Mouse (Mus musculus): ENCODE data around the gene Stard5. TPM values are rescaled to one million over a fixed set of nuclear protein-coding genes. Genes with fewer than 3 reads are reported as not detected.
A peak's percentile ranks its signal among the peaks of the same experiment; 100 is the strongest.

Stard5 gene
- 14.5 and 16.4 TPM in 2 replicates for total RNA-seq (2015)
- 15.0 and 17.3 TPM in 2 replicates for total RNA-seq (2017)

DNA sequence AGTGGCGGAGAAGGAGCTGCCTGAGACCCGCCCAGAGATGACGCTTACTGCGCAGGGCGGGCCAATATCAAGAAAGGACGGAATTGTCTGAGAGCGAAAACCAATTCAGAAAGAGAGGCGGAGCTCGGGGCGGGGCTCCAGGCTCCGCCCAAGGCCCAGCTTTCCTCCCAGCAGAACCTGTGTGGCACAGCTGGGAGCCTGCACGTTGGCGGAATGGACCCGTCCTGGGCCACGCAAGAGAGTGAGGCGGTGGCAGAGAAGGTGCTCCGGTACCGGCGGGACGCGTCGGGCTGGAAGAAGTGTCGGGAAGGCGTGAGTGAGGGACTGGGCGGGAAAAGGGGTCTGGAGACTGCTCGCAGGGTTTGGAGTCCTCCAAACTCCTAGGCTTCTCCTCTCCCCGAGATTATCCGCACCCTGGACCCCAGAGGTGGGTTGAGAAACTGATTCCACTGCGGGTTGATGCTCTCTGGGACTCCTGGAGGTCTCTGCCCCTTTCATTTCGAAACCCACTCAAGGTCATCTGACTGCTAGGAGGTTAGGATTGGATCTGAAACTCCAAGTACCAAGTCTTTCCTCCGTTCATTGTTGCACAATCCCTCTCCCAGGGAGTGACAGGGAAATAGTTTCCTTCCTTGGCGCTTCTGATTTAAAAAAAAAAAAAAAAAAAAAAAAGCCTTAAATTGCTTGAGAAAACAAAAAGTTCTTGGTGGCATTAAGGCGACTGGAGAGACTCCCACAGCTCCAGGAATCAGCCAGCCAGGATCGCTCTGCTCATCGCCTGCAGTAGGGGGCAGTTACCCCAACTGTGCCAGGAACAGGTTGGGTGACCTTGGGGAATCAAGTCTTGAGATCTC lies at the start of gene Stard5:
TSS of gene Stard5 (plus strand) at position 132 of the 854 bp plus-strand sequence.
- ATAC-seq (ENCODE audit: poor library complexity, severe bottlenecking) = peak; percentile 94

GRCm38 (mm10) chr7:83584639-83585471 lies 46.9 kb upstream of the Stard5 start, which contains the start of gene Tmc3:
TSS of gene Tmc3 (plus strand) at chr7:83584927.
- ATAC-seq (ENCODE audit: poor library complexity, severe bottlenecking) = peak; percentile 38; the same call in 1 of the 2 replicates

DNA sequence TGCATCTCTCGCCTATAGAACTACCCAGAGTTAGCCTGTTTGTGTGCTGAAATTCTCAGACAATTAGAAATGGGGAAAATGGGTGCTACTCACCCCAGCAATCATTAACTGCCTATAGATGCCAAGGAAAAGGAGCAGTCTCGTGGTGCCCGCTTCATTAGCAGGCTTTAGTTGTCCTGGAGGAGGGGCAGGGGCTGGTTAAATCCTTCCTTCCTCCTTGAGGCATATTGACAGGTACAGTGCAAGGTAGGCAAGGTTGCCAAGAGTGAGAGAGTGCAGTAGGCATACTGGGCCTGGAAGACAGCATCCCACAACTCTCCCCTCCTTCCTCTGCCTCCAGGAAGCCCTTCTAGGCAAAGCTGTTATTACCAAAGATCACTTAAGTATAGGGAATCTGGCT lies 37.7 kb upstream of the Stard5 start:
- no peak for ATAC-seq (ENCODE audit: poor library complexity, severe bottlenecking)

GRCm38 (mm10) chr7:83597063-83597462 lies 34.7 kb upstream of the Stard5 start:
- ATAC-seq (ENCODE audit: poor library complexity, severe bottlenecking) = no peak

- ATAC-seq (ENCODE audit: poor library complexity, severe bottlenecking) = 0 out of 2 replicates have a peak, but pooled peaks have one; percentile 11
Observed at GRCm38 (mm10) chr7:83598997-83599912, 32.5 kb upstream of the Stard5 start.

DNA sequence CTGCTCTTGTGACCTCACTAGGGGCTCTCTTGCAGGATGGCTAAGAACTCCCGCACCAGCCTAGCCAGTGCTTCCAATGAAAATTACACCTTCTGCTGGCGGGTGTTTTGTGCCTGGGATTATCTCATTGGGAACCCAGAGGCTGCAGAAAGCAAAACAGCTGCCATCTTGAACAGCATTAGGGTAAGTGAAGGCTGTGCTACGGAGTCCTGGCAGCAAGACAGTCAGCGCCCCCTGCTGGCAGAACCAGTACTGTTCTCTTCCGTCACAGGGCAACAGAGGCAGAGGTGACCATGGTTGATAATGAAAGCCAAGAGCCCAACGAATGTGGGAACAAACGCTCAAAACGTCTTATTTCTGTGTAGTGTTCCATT lies 31.9 kb upstream of the Stard5 start:
- ATAC-seq (ENCODE audit: poor library complexity, severe bottlenecking) = peak; percentile 90

- no peak for ATAC-seq (ENCODE audit: poor library complexity, severe bottlenecking)
Observed at GRCm38 (mm10) chr7:83604180-83604944, 27.4 kb upstream of the Stard5 start.

DNA sequence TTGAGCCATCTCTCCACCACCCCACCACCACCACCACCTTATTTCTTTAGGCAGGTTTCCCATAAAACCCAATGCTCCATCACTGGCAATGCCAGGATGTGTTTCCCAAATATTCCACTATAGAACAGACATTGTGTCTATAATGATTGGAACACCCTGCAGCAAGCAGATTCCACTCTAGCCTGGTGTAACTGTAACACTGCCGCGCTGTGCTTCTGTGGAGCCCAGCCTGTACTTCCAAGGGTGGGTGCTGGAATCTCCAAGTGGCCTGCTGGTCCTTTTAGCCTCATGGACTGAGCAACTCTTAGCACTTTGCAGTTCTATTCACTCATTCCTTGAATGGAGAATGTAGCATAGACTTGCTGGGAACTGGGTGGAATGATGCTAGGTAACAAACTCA lies 25.0 kb upstream of the Stard5 start:
- no peak for ATAC-seq (ENCODE audit: poor library complexity, severe bottlenecking)

DNA sequence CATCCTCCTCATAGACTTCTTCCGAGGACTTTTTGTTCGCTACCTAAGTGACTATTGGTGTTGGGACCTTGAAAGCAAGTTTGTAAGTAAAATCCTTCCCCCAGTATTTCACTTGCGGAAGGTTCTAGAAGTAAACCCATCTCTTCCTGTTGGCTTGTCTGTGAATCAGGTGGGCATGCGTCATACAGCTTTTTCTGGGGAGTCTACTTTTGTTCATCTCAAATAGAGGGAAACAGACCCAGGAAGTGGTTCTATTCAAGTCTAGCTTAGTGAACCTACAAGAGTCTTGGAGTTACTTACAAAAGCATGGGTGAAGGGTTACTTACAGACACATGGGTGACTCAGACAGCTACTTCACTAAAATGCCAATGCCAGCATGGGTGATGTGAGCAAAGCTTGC lies 21.9 kb upstream of the Stard5 start:
- ATAC-seq (ENCODE audit: poor library complexity, severe bottlenecking) = no peak

DNA sequence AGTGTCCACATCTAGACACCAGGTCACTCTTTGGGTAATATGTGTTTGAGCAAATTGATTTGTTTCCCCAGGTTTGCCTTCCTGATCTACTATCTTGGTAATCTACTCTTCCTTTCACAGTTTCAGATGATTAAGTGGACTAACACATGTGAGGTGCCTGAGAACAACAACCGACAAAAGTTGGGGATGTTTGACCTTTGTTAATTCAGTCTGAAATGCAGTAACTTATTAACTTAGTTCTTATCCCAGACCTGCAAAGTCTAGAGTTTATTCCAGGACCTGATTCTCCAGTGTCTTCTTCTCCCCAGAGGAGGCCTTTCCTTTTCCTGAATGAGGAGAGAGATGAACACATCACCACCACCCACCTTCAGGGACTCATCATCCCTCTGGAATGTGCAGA lies 19.9 kb upstream of the Stard5 start:
- no peak for ATAC-seq (ENCODE audit: poor library complexity, severe bottlenecking)

GRCm38 (mm10) chr7:83615272-83615671 lies 16.5 kb upstream of the Stard5 start:
- no peak for ATAC-seq (ENCODE audit: poor library complexity, severe bottlenecking)

DNA sequence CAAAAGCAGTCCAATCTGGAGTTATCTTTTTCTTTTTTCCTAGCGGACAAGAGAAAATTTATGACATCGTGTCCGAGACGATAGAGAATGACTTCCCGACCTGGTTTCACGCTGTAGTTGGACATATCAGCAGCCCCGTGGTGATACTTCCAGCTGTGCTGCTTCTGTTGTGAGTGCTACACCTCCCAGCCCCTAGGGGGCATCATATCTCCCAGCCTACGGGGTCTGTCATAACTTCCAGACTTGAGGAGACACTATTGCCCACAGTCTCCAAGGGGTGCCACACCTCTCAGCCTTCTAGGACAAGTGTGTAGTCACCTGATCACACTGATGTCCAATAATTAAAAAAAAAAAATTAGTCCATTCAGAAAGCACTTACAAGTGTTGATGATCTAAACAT lies 15.9 kb upstream of the Stard5 start:
- peak; percentile 62 for ATAC-seq (ENCODE audit: poor library complexity, severe bottlenecking)

- ATAC-seq (ENCODE audit: poor library complexity, severe bottlenecking) = peak; percentile 94
Observed at GRCm38 (mm10) chr7:83616268-83616667, 15.5 kb upstream of the Stard5 start.

GRCm38 (mm10) chr7:83618709-83619108 lies 13.1 kb upstream of the Stard5 start:
- no peak for ATAC-seq (ENCODE audit: poor library complexity, severe bottlenecking)

DNA sequence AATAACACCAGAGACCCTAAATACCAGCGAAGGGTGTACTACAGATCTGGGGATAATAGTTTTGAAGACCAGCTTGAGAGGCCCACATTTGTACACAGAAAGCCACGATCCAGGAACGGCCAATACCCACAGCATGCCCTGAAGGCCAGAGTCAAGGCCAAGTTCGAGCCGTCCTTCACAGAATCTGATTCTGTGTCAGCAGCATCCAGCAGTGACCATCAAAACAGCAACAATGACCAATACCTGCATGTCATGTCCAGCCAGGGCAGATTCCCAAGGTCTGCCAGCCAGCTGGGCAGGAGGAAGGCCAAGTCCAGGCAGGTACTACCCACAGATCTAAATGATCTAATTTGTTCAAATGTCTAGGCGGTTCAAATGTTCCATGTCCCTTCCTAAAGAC lies 9.2 kb upstream of the Stard5 start:
- no peak for ATAC-seq (ENCODE audit: poor library complexity, severe bottlenecking)

- no peak for ATAC-seq (ENCODE audit: poor library complexity, severe bottlenecking)
Observed at GRCm38 (mm10) chr7:83624065-83624464, 7.7 kb upstream of the Stard5 start.

- ATAC-seq (ENCODE audit: poor library complexity, severe bottlenecking) = no peak
Observed at GRCm38 (mm10) chr7:83626557-83627257, 5.1 kb upstream of the Stard5 start.

DNA sequence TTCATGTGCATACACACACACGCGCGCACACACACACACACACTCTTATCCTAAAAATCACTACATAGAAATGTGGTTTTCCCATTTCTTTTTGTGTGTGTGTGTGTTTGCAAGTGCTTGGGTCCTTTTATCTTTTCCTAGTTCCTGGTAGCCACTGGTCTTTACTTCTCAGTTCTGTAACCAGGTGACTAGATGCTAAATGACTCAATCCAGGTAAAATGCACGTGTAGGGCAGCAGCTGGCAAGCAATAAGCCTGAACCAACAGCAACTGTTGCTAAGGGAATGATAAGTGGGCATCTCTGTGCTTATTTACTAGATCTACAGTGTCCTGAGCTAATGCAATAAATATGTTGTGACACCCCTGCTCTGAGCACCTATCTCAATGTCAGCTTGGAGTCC lies 4.4 kb upstream of the Stard5 start:
- no peak for ATAC-seq (ENCODE audit: poor library complexity, severe bottlenecking)

All from megakaryocyte, adult 5-6 weeks (primary cell).